Mouse (Mus musculus) limb, embryonic 10.5 days (tissue): ENCODE data around the gene Pcgf2. TPM values are rescaled to one million over a fixed set of nuclear protein-coding genes. Genes with fewer than 3 reads are reported as not detected.

Experiments used
- DNase-seq: peaks from one replicate; pipeline ENCODE4 v3.0.0-alpha.2; 2017; ENCODE audit warnings: low spot score
- H3K27ac ChIP-seq: fragments of 300-500 bp; sonication (generic); 2 replicates; pipeline ENCODE4 v1.5.1; 2016; ENCODE audit warnings: mild to moderate bottlenecking
- H3K27me3 ChIP-seq: fragments of 300-500 bp; sonication (generic); 2 replicates; pipeline ENCODE4 v1.6.1; 2016; ENCODE audit warnings: low read depth, mild to moderate bottlenecking; ENCODE audit not compliant: poor library complexity, severe bottlenecking
- H3K36me3 ChIP-seq: fragments of 300-500 bp; sonication (generic); 2 replicates; pipeline ENCODE4 v1.6.1; 2016; ENCODE audit warnings: mild to moderate bottlenecking, moderate library complexity
- H3K4me1 ChIP-seq: fragments of 300-500 bp; sonication (generic); 2 replicates; pipeline ENCODE4 v1.6.1; 2016
- H3K4me3 ChIP-seq: fragments of 300-500 bp; sonication (generic); 2 replicates; pipeline ENCODE4 v1.5.1; 2016; ENCODE audit warnings: mild to moderate bottlenecking, moderate library complexity
- H3K9me3 ChIP-seq: fragments of 300-500 bp; sonication (generic); replicated peaks from 2 replicates; pipeline ENCODE4 v1.6.1; 2016; ENCODE audit warnings: mild to moderate bottlenecking
- WGBS: fragments of 180-500 bp; shearing (Covaris S2); methylation state at CpG from one replicate; pipeline ENCODE4 v1.1.7; 2016; 5-methylcytosine and 5-hydroxymethylcytosine counted together
- polyA plus RNA-seq: library from polyadenylated mRNA; unstranded; fragments of >200 nt; fragmentation: Nextera tagmentation; extraction: Ambion mirVana; gene quantifications from 2 replicates; pipeline ENCODE4 v1.2.1, GENCODE M21; 2016

Gene Pcgf2
- polyA plus RNA-seq, 1 experiment from 2014 or later = 21.5 TPM

DNA sequence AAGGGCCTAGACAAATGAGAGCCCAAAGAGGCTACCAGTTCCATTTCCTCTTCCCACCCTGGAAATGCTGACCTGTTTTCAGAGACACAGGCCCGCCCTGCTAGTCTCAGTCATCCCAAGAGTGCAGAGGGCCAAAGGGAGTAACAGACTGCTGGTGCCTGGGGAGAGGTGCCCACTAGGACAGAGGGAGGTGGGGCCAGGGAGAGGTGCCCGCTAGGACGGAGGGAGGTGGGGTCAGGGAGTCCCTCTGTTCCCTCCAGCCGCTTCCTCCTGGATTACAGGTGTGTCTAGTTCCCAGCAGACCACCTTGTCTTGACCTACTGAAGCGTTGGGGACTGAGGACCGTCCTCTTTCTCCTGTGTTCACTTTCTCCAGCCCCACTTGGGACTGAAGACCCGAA is 15.5 kb downstream of the Pcgf2 start:
- H3K4me3 ChIP-seq = no peak overlapping the region
- no peak overlapping the region for H3K27ac ChIP-seq
- no peak for DNase-seq
- H3K9me3 ChIP-seq = no peaks in the 10 kb centered on the region
- no peaks in the 10 kb centered on the region for H3K27me3 ChIP-seq
- H3K4me1 ChIP-seq = peaks cover 30% of the 10 kb centered on the region
- H3K36me3 ChIP-seq = peaks cover 66% of the 10 kb centered on the region
- WGBS = 39% methylated on average over 7 of the region's 7 CpGs

DNA sequence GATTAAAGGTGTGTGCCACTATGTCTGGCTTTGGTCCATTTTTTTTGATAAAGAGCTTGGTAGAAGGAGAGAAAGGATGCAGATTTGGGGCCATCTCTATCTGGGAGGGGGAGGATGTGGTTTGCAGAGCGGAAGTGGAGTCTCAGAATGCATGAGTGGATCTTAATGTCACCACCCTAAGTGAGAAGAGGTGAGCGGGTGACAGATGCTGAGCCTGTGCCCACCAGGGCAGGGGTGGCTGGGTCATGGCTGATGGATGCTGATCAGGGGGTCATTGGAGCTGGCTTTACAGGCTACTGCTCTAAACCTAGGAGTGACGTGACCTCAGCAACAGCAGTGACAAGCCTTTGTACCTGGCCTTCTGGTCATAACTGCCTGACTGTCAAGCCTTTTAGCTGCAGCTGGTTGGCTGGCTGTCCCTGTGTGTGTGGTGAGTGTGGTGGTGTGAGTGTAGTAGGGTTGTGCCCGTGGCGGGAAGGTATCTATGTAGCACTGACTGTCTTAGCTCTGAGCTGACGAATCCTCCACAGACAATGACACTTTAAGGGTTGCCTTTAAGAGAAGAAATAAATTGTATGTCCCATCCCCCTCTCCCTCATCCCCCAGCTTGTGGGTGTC is 16.1 kb downstream of the Pcgf2 start:
- no peaks in the 10 kb centered on the region for H3K27me3 ChIP-seq
- no peak for DNase-seq
- no peak overlapping the region for H3K27ac ChIP-seq
- peaks cover 30% of the 10 kb centered on the region for H3K4me1 ChIP-seq
- H3K36me3 ChIP-seq = peaks cover 67% of the 10 kb centered on the region
- H3K9me3 ChIP-seq = no peaks in the 10 kb centered on the region
- 77% methylated on average over 6 of the region's 6 CpGs for WGBS
- no peak overlapping the region for H3K4me3 ChIP-seq

DNA sequence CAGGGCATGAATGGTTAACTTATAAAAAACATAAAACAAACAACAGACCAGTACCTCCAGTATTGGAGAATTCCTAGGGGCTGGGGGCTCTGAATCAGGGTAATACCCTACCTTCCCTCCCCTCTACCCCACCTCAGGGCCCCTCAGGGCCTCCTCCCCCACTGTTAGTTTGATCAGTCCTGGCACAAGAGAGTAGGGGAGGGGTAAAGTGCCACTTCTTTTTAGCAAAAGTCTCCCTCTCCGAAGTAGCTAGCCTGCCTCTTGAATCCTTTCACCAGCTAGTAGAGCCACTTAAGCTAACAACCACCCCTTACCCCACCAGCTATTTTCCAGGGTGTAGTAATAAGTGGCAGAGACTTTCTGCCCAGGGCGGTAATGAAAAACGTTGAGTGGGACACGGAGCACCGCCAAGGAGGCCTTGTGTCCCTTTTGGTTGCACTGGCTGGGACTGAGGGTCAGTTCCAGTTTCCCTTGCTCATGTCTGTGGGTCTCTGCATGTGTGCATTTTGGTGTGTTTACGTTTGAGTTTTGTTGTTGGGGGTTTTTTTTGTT is 17.7 kb downstream of the Pcgf2 start:
- no peaks in the 10 kb centered on the region for H3K27me3 ChIP-seq
- H3K4me1 ChIP-seq = peaks cover 35% of the 10 kb centered on the region
- H3K4me3 ChIP-seq = no peak overlapping the region
- DNase-seq = no peak
- WGBS = 80% methylated on average over 6 of the region's 6 CpGs
- peaks cover 67% of the 10 kb centered on the region for H3K36me3 ChIP-seq
- H3K27ac ChIP-seq = no peak overlapping the region
- no peaks in the 10 kb centered on the region for H3K9me3 ChIP-seq

DNA sequence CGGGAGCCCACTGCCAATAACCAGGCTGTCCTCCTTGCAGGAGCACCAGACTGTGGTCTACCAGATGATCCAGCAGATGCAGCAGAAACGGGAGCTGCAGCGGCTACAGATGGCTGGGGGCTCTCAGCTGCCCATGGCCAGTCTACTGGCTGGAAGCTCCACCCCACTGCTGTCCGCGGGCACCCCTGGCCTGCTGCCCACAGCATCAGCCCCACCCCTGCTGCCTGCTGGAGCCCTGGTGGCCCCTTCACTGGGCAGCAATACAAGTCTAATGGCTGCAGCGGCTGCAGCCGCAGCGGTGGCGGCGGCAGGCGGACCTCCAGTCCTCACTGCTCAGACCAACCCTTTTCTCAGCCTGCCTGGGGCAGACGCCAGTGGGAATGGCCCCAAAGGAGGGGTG is 19.9 kb downstream of the Pcgf2 start:
- no peak for DNase-seq
- 91% methylated on average over 12 of the region's 12 CpGs for WGBS

DNA sequence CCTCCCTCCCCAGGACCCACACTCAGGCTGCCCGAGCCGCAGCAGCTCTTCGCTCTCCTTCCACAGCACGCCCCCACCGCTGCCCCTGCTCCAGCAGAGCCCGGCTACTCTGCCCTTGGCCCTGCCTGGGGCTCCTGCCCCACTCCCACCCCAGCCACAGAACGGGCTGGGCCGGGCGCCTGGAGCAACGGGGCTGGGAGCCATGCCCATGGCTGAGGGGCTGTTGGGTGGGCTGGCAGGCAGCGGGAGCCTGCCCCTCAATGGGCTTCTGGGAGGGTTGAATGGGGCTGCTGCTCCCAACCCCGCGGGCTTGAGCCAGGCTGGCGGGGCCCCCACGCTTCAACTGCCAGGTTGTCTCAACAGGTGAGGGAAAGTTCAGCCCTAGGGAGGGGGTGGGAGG is 22.0 kb downstream of the Pcgf2 start:
- no peak for DNase-seq
- Histone ChIP-seq H3K4me1 (peaks cover 14% of the 10 kb centered on the region), H3K27ac (peak overlapping the region; percentile 46), H3K36me3 (peaks cover 97% of the 10 kb centered on the region), H3K27me3 (no peaks in the 10 kb centered on the region), H3K4me3 (no peak overlapping the region), H3K9me3 (no peaks in the 10 kb centered on the region)
- WGBS = 84% methylated on average over 13 of the region's 15 CpGs

More for the DNA sequence above, 19.9 kb downstream of the Pcgf2 start:
- Histone ChIP-seq H3K36me3 (peaks cover 78% of the 10 kb centered on the region), H3K27ac (no peak overlapping the region), H3K9me3 (no peaks in the 10 kb centered on the region), H3K27me3 (no peaks in the 10 kb centered on the region), H3K4me1 (peaks cover 25% of the 10 kb centered on the region), H3K4me3 (no peak overlapping the region)

DNA sequence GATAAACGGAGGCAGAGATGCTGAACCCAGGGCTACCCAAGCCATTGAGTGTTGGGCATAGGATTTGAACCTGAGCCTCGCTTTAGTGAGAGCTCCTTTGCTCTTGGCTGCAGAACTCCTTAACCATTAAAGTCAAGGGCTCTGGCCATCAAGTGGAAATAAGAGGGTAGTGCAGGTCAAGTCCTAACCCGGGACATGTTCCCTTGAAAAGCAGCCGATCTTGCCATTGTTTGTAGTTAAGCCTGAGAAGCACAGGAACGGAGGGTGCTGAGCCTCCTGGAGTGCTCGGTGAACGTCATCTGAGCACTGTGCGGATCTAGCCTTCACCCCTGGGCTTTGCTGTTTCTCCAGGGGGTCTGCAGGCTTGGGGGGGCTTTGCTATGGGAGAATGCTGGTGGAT is 22.5 kb downstream of the Pcgf2 start:
- no peak overlapping the region for H3K4me3 ChIP-seq
- H3K27ac ChIP-seq = peak overlapping the region; percentile 46
- no peaks in the 10 kb centered on the region for H3K9me3 ChIP-seq
- DNase-seq = no peak
- peaks cover 14% of the 10 kb centered on the region for H3K4me1 ChIP-seq
- no peaks in the 10 kb centered on the region for H3K27me3 ChIP-seq
- H3K36me3 ChIP-seq = peaks cover 98% of the 10 kb centered on the region
- WGBS = 75% methylated on average over 8 of the region's 8 CpGs

DNA sequence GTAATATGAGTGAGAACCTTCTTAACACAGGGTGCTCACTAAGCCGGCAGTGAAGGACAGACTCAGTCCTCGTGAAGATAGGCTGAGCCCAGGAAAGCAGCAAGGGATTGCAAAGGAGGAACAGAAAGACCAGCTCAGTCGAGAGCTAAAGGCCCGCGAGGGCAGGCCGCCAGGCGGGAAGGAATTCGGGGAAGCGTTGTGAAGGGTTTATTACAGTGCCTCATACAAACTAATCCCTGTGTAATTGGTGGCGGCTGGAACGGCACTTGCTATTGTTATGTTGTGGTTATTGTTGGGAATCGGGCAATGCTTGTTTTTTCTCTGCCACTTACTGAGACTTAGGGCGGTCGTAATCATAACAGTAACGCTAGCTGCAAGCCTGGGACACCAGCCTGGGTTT is 22.9 kb downstream of the Pcgf2 start:
- no peaks in the 10 kb centered on the region for H3K9me3 ChIP-seq
- no peak overlapping the region for H3K27ac ChIP-seq
- H3K4me1 ChIP-seq = peaks cover 14% of the 10 kb centered on the region
- no peaks in the 10 kb centered on the region for H3K27me3 ChIP-seq
- H3K36me3 ChIP-seq = peaks cover 98% of the 10 kb centered on the region
- no peak overlapping the region for H3K4me3 ChIP-seq
- WGBS = 69% methylated on average over 15 of the region's 15 CpGs
- no peak for DNase-seq

GRCm38 (mm10) chr11:97676050-97676754 is 24.1 kb downstream of the Pcgf2 start:
- DNase-seq = no peak
- Histone ChIP-seq H3K36me3 (peaks cover 98% of the 10 kb centered on the region), H3K27ac (no peak overlapping the region), H3K4me3 (no peak overlapping the region), H3K4me1 (peaks cover 15% of the 10 kb centered on the region), H3K27me3 (no peaks in the 10 kb centered on the region), H3K9me3 (no peaks in the 10 kb centered on the region)
- 90% methylated on average over 15 of the region's 15 CpGs for WGBS

GRCm38 (mm10) chr11:97673148-97673547 is 27.1 kb downstream of the Pcgf2 start:
- 89% methylated on average over 11 of the region's 11 CpGs for WGBS
- H3K4me3 ChIP-seq = no peak overlapping the region
- H3K9me3 ChIP-seq = no peaks in the 10 kb centered on the region
- H3K4me1 ChIP-seq = peaks cover 42% of the 10 kb centered on the region
- 0 out of 2 replicates have a peak, but pooled peaks cover 3% of the 10 kb centered on the region for H3K27me3 ChIP-seq
- no peak overlapping the region for H3K27ac ChIP-seq
- peaks cover 100% of the 10 kb centered on the region for H3K36me3 ChIP-seq
- DNase-seq = no peak

DNA sequence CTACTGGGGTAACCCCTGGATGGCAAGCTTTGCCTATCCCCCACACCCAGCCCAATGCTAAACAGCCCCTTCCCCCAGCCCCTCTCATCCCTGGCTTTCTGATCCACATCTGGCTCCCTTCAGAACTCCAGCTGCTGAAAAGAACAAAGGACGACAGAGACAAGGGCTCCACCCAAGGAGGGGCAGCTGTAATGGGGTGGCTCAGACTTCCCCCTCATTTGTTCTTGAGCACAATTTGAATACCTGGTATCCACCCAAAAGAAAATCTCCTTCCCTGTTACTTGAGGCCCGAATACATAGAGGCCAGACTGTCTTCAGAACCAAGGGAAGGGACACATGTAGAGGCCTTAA is 29.1 kb downstream of the Pcgf2 start:
- Histone ChIP-seq H3K27ac (no peak overlapping the region), H3K4me3 (no peak overlapping the region), H3K36me3 (peaks cover 100% of the 10 kb centered on the region), H3K9me3 (no peaks in the 10 kb centered on the region), H3K4me1 (peaks cover 37% of the 10 kb centered on the region), H3K27me3 (0 out of 2 replicates have a peak, but pooled peaks cover 3% of the 10 kb centered on the region)
- 40% methylated on average over 2 of the region's 2 CpGs for WGBS
- no peak for DNase-seq

GRCm38 (mm10) chr11:97670234-97671176 is 29.8 kb downstream of the Pcgf2 start:
- Histone ChIP-seq H3K4me3 (no peak overlapping the region), H3K27ac (no peak overlapping the region), H3K27me3 (0 out of 2 replicates have a peak, but pooled peaks cover 3% of the 10 kb centered on the region), H3K36me3 (peaks cover 100% of the 10 kb centered on the region), H3K4me1 (peaks cover 40% of the 10 kb centered on the region), H3K9me3 (no peaks in the 10 kb centered on the region)
- WGBS = 70% methylated on average over 13 of the region's 13 CpGs
- DNase-seq = no peak

DNA sequence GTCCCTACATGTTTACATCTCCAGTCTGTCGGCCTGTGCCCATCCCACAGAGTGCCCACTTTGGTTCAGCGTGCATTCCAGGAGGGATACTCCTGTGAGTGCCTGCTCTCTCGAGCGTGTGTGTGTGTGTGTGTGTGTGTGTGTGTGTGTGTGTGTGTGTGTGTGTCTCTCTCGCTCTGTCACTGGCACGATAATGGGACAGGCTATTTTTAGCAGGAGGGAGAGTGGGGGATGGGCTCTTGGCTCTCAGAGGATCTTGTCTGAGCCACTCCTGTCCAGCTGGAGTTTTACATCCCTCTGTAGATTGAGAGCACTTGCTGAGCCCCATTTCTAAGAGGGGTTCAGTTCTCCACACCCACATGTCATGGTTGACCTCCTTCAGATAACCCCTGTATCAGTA is 30.5 kb downstream of the Pcgf2 start:
- Histone ChIP-seq H3K27ac (no peak overlapping the region), H3K4me3 (no peak overlapping the region)
- no peak for DNase-seq

More for the DNA sequence above, 30.5 kb downstream of the Pcgf2 start:
- H3K9me3 ChIP-seq = no peaks in the 10 kb centered on the region
- 52% methylated on average over 6 of the region's 6 CpGs for WGBS
- peaks cover 47% of the 10 kb centered on the region for H3K4me1 ChIP-seq
- H3K27me3 ChIP-seq = 0 out of 2 replicates have a peak, but pooled peaks cover 3% of the 10 kb centered on the region
- peaks cover 100% of the 10 kb centered on the region for H3K36me3 ChIP-seq
